Mouse (Mus musculus) lung, adult 2 months (tissue): Measurements from ENCODE around the gene Krtap27-1.

Experiments
- CTCF ChIP-seq: fragments of 200-500 bp; IDR thresholded peaks from 2 replicates; pipeline ENCODE4 v1.5.1; 2011; ENCODE audit warnings: mild to moderate bottlenecking, low read length, control low read depth; ENCODE audit not compliant: insufficient read depth
- POLR2A ChIP-seq: fragments of 200-500 bp; IDR thresholded peaks from 2 replicates; pipeline ENCODE4 v1.6.1; 2011; ENCODE audit warnings: low read depth, mild to moderate bottlenecking, control low read depth, low read length, borderline replicate concordance; ENCODE audit errors: extremely low read depth

DNA sequence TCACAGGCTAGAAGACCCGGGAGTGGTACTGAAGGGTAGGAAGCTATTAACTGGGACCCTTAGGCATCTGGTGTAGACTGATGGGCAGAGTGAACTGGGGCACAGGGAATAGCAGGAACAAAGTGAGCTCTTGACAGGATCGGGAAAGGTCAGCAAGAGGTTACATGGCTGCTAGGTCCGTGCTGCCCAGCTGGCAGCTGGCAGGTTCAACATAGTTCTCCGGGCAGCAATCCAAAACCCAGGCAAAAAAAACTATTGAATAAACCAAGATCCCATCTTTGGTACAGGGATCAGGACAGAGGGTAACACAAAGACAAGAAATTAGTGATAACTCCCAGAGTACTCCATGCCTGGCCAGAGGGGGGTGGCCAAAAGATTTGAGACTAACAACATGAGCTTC is 36.3 kb downstream of the Krtap27-1 start:
- TF ChIP-seq CTCF, result no peak
- no peak for TF ChIP-seq POLR2A
